Comparison of ENCODE assay signal across 29 mouse cellular contexts in genomic region chr6:143193641-143194040, GRCm38 (mm10). TPM values are rescaled to one million over a fixed set of nuclear protein-coding genes. Genes with fewer than 3 reads are reported as not detected.
DNase-seq lines count a peak whose midpoint lies in the region; ATAC-seq and TF ChIP-seq lines count a peak whose summit lies in the region.
"Had no signal": no experiment of that assay in that cellular context is flagged by ENCODE, and none has a peak within 500 bp of the region (broad histone marks: within the 10 kb centered on the region; RNA-seq: fewer than 3 reads in every experiment).

No protein-coding gene starts in this region.

- H3K4me3 ChIP-seq in heart, embryonic 12.5 days = no peak overlapping the region
- H3K4me3 ChIP-seq in heart, postnatal 0 days (ENCODE audit: low read depth, low read length) = no peak overlapping the region
- H3K4me3 ChIP-seq: embryonic facial prominence, embryonic 15.5 days; forebrain, embryonic 12.5 days; heart, adult 2 months; hindbrain, embryonic 13.5 days; left cerebral cortex, adult 2 months; limb, embryonic 13.5 days; lung, embryonic 15.5 days; midbrain, embryonic 10.5 days; midbrain, embryonic 15.5 days; stomach, embryonic 15.5 days had no signal

- H3K4me2 ChIP-seq in heart, embryonic 12.5 days = peak overlapping the region; percentile 4; the same call in 1 of the 2 replicates
- no peak overlapping the region for H3K4me2 ChIP-seq in heart, postnatal 0 days (ENCODE audit: low read depth, low read length)
- H3K4me2 ChIP-seq: embryonic facial prominence, embryonic 15.5 days; forebrain, embryonic 12.5 days; hindbrain, embryonic 13.5 days; limb, embryonic 13.5 days; lung, embryonic 15.5 days; midbrain, embryonic 15.5 days; stomach, embryonic 15.5 days had no signal

- H3K9ac ChIP-seq in heart, embryonic 12.5 days = no peak overlapping the region
- no peak overlapping the region for H3K9ac ChIP-seq in heart, postnatal 0 days (replicated peaks; ENCODE audit: low read depth, low read length)
- H3K9ac ChIP-seq: embryonic facial prominence, embryonic 15.5 days; forebrain, embryonic 12.5 days; forebrain, postnatal 0 days; hindbrain, embryonic 13.5 days; limb, embryonic 13.5 days; liver, embryonic 14.5 days; lung, embryonic 15.5 days; midbrain, embryonic 15.5 days; stomach, embryonic 15.5 days had no signal

- H3K4me1 ChIP-seq in heart, embryonic 12.5 days (replicated peaks) = peaks cover 25% of the 10 kb centered on the region
- no peaks in the 10 kb centered on the region for H3K4me1 ChIP-seq in heart, postnatal 0 days (ENCODE audit: control insufficient read depth, insufficient read depth)

- WGBS in heart, embryonic 12.5 days = 57% methylated on average over 6 of the region's 6 CpGs
- WGBS in heart, postnatal 0 days = 46% methylated on average over 6 of the region's 6 CpGs

- H3K27ac ChIP-seq in heart, embryonic 12.5 days (ENCODE audit: poor library complexity, severe bottlenecking) = peak overlapping the region; percentile 62
- peak overlapping the region; percentile 28 for H3K27ac ChIP-seq in heart, postnatal 0 days (ENCODE audit: low read depth)
- H3K27ac ChIP-seq: embryonic facial prominence, embryonic 15.5 days; forebrain, embryonic 12.5 days; heart, adult 2 months; hindbrain, embryonic 13.5 days; kidney, postnatal 0 days; left cerebral cortex, adult 2 months; limb, embryonic 13.5 days; liver, embryonic 14.5 days; lung, embryonic 15.5 days; midbrain, embryonic 10.5 days; midbrain, embryonic 15.5 days; stomach, embryonic 15.5 days had no signal

- DNase-seq in heart, adult 11 months = peak; percentile 89
- no peak for DNase-seq in heart, postnatal 36 days
- peak; percentile 9 for DNase-seq in heart, adult 8-10 months (ENCODE audit: low spot score)
- no peak for DNase-seq in heart, postnatal 0 days (ENCODE audit: low spot score)
- DNase-seq in kidney, postnatal 10 days = no peak
- DNase-seq in kidney, postnatal 4 days = no peak
- no peak for DNase-seq in thymus, postnatal 10 days (ENCODE audit: low spot score in 2 of 2)
- DNase-seq: adrenal gland, postnatal 25 days; cerebellum, adult 18-20 months; cerebellum, postnatal 10 days; forebrain, postnatal 0 days; gastrocnemius, postnatal 10 days; right cerebral cortex, postnatal 25 days; thymus, postnatal 14 days had no signal

- ATAC-seq in heart, embryonic 12.5 days (ENCODE audit: insufficient number of reproducible peaks, low FRiP score) = no peak
- ATAC-seq in heart, postnatal 0 days (ENCODE audit: insufficient read depth, low read depth) = 0 out of 2 replicates have a peak, but pooled peaks have one; percentile 20
- ATAC-seq: forebrain, postnatal 0 days; intestine, embryonic 16.5 days; midbrain, embryonic 15.5 days had no signal

- no peaks in the 10 kb centered on the region for H3K9me3 ChIP-seq in heart, embryonic 12.5 days (replicated peaks)
- no peaks in the 10 kb centered on the region for H3K9me3 ChIP-seq in heart, postnatal 0 days (replicated peaks; ENCODE audit: control insufficient read depth, low read length)
- H3K9me3 ChIP-seq: embryonic facial prominence, embryonic 15.5 days; forebrain, embryonic 12.5 days; G1E; hindbrain, embryonic 13.5 days; limb, embryonic 13.5 days; lung, embryonic 15.5 days; midbrain, embryonic 10.5 days; midbrain, embryonic 15.5 days; stomach, embryonic 15.5 days had no signal

- no peak for TF ChIP-seq CTCF in heart, postnatal 0 days (IDR thresholded peaks at IDR 0.05; ENCODE audit: low read depth)

- intact Hi-C loops in heart, postnatal 36 days (cut with DNase I) = no loop called here

- TF ChIP-seq EP300 in heart, postnatal 0 days (IDR thresholded peaks at IDR 0.05; ENCODE audit: low read depth) = no peak

- H3K27me3 ChIP-seq in heart, embryonic 12.5 days (replicated peaks) = no peaks in the 10 kb centered on the region
- H3K27me3 ChIP-seq in heart, postnatal 0 days (ENCODE audit: control insufficient read depth, insufficient read depth, low read length) = no peaks in the 10 kb centered on the region
- H3K27me3 ChIP-seq: embryonic facial prominence, embryonic 15.5 days; forebrain, embryonic 12.5 days; hindbrain, embryonic 13.5 days; limb, embryonic 13.5 days; lung, embryonic 15.5 days; midbrain, embryonic 15.5 days; stomach, embryonic 15.5 days had no signal

- H3K36me3 ChIP-seq in heart, embryonic 12.5 days = peaks cover 41% of the 10 kb centered on the region
- peaks cover 45% of the 10 kb centered on the region for H3K36me3 ChIP-seq in heart, postnatal 0 days (replicated peaks; ENCODE audit: control insufficient read depth, insufficient read depth, low read length)

RNA-seq across cellular contexts. Expression of gene Etnk1, which starts 26.6 kb away (rescaled TPM):
- 10 to 100 TPM; 23.8 to 26.9 TPM for total RNA-seq in heart, postnatal 36 days (2021)
- 10 to 100 TPM; 26.4 to 29.2 (median 27.7) TPM for total RNA-seq in heart, adult 8-10 months (2022)
- 23.5 and 24.0 TPM in 2 replicates for polyA plus RNA-seq in heart, embryonic 12.5 days (2016; fragmentation: Nextera tagmentation; extraction: Ambion mirVana)
- total RNA-seq in heart, postnatal 0 days (2014; rRNA removed; ENCODE audit: low replicate concordance) = 20.6 and 22.0 TPM in 2 replicates
- 7.0 and 7.4 TPM in 2 replicates for polyA plus RNA-seq in heart, postnatal 0 days (2015; fragmentation: Nextera tagmentation; extraction: Ambion mirVana)

Comparison
In these comparisons a context has a peak if more than half of its experiments do, and no peak if none do; other contexts are left out.
1. DNase-seq: peak in heart, adult 11 months (single experiment) and heart, adult 8-10 months (single experiment); none in heart, postnatal 36 days (0 of 2), heart, postnatal 0 days (single experiment), kidney, postnatal 10 days (single experiment), kidney, postnatal 4 days (0 of 2) and thymus, postnatal 10 days (0 of 2).